Mouse (Mus musculus) small intestine, adult 2 months (tissue): ENCODE measurements around the gene Hexim1.

Experiments
- CTCF ChIP-seq: fragments of 200-500 bp; IDR thresholded peaks from 2 replicates; pipeline ENCODE4 v1.5.1; 2012; ENCODE audit warnings: low read depth, mild to moderate bottlenecking, control low read depth, inconsistent platforms, low read length, moderate library complexity, mixed read lengths; ENCODE audit not compliant: insufficient replicate concordance, insufficient read length; ENCODE audit errors: extremely low read depth
- POLR2A ChIP-seq: fragments of 200-500 bp; IDR thresholded peaks from 2 replicates; pipeline ENCODE4 v1.6.1; 2012; ENCODE audit warnings: low read depth, mild to moderate bottlenecking, control low read depth, inconsistent platforms, low read length, moderate library complexity

DNA sequence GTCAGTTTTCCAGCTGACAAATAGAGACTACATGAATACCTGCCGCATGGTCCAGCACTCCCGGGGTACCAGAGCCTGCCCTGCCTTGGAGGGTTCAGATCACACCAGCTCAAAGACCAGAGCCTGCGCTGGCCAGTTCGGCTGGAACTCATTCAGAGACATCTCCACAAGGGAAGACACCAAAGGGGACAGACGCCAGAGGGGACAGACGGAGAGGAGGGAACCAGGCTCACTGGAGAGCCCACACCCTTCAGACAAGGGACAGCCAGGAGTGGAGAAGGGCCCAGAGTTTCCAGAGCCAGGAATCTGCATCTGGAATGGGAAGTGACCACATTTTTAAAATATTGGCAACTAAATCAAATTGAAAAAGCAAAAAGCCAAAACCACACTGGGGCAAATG is 34.4 kb upstream of the Hexim1 start:
- TF ChIP-seq POLR2A, result no peak
- TF ChIP-seq CTCF, result no peak
